In genomic region chr7:67435643-67436339, GRCm38 (mm10) we compare ENCODE assay signal across 9 mouse cellular contexts.
DNase-seq lines count a peak whose midpoint lies in the region; ATAC-seq and TF ChIP-seq lines count a peak whose summit lies in the region.
"Had no signal": no experiment of that assay in that cellular context is flagged by ENCODE, and none has a peak within 500 bp of the region (broad histone marks: within the 10 kb centered on the region; RNA-seq: fewer than 3 reads in every experiment).

No protein-coding gene starts in this region.

- DNase-seq in forebrain, embryonic 10.5 days (ENCODE audit: extremely low spot score, low spot score): no peak
- DNase-seq in forebrain, embryonic 11.5 days (ENCODE audit: low spot score): no peak
- DNase-seq in 416B (ENCODE audit: low read depth): peak; percentile 53
- peak; percentile 55 for DNase-seq in lung, adult 2 months
- DNase-seq in testis, postnatal 14 days (ENCODE audit: low spot score): peak; percentile 49
- DNase-seq in right cerebral cortex, adult 2 months (ENCODE audit: low spot score in 2 of 2): no peak
- DNase-seq in thymus, postnatal 4 days: no peak

- H3K4me2 ChIP-seq in forebrain, embryonic 11.5 days (ENCODE audit: low read depth, low read length, severe bottlenecking): no peak overlapping the region
- no peak overlapping the region for H3K4me2 ChIP-seq in heart, embryonic 11.5 days

- no peak for TF ChIP-seq POLR2A in lung, adult 2 months (IDR thresholded peaks at IDR 0.05; ENCODE audit: borderline replicate concordance, extremely low read depth, low read depth, low read length)

- no peak for ATAC-seq in forebrain, embryonic 11.5 days (replicated peaks; ENCODE audit: low FRiP score)
- ATAC-seq in heart, embryonic 11.5 days (replicated peaks; ENCODE audit: insufficient number of reproducible peaks, low FRiP score, low TSS enrichment): 0 out of 2 replicates have a peak, but pooled peaks have one; percentile 57

- WGBS in forebrain, embryonic 10.5 days: 81% methylated on average over 11 of the region's 11 CpGs
- 86% methylated on average over 11 of the region's 11 CpGs for WGBS in forebrain, embryonic 11.5 days
- WGBS in heart, embryonic 11.5 days (ENCODE audit: insufficient replicate concordance): 53% methylated on average over 11 of the region's 11 CpGs
- WGBS in lung, adult 2 months: 27% methylated on average over 11 of the region's 11 CpGs

- H3K4me3 ChIP-seq in forebrain, embryonic 10.5 days: no peak overlapping the region
- H3K4me3 ChIP-seq in forebrain, embryonic 11.5 days (ENCODE audit: low read depth, low read length): no peak overlapping the region
- H3K4me3 ChIP-seq in heart, embryonic 11.5 days (ENCODE audit: low read depth, low read length): no peak overlapping the region
- H3K4me3 ChIP-seq in lung, adult 2 months (replicated peaks; ENCODE audit: extremely low read depth, low read depth, low read length): no peak overlapping the region

- no peak for TF ChIP-seq CTCF in lung, adult 2 months (IDR thresholded peaks at IDR 0.05; ENCODE audit: insufficient read depth, low read length)

- no peaks in the 10 kb centered on the region for H3K27me3 ChIP-seq in forebrain, embryonic 10.5 days (ENCODE audit: poor library complexity, severe bottlenecking)
- H3K27me3 ChIP-seq in forebrain, embryonic 11.5 days (ENCODE audit: control insufficient read depth, insufficient read depth, low read length): no peaks in the 10 kb centered on the region
- no peaks in the 10 kb centered on the region for H3K27me3 ChIP-seq in heart, embryonic 11.5 days (ENCODE audit: control insufficient read depth, insufficient read depth, low read length)
- H3K27me3 ChIP-seq: CH12.LX had no signal

- no peak overlapping the region for H3K9ac ChIP-seq in forebrain, embryonic 11.5 days (ENCODE audit: low read length)
- no peak overlapping the region for H3K9ac ChIP-seq in heart, embryonic 11.5 days (ENCODE audit: low read depth, low read length)

- H3K9me3 ChIP-seq in forebrain, embryonic 10.5 days: no peaks in the 10 kb centered on the region
- no peaks in the 10 kb centered on the region for H3K9me3 ChIP-seq in forebrain, embryonic 11.5 days (ENCODE audit: control insufficient read depth, low read length)
- no peaks in the 10 kb centered on the region for H3K9me3 ChIP-seq in heart, embryonic 11.5 days (replicated peaks; ENCODE audit: control insufficient read depth, low read length)

- H3K27ac ChIP-seq in forebrain, embryonic 10.5 days: peak overlapping the region; percentile 58; the same call in 1 of the 2 replicates
- no peak overlapping the region for H3K27ac ChIP-seq in forebrain, embryonic 11.5 days (ENCODE audit: low read depth, low read length)
- H3K27ac ChIP-seq in heart, embryonic 11.5 days (ENCODE audit: low read depth, low read length): peak overlapping the region; percentile 50

- H3K4me1 ChIP-seq in forebrain, embryonic 10.5 days: peaks cover 7% of the 10 kb centered on the region; the same call in 1 of the 2 replicates
- no peaks in the 10 kb centered on the region for H3K4me1 ChIP-seq in forebrain, embryonic 11.5 days (replicated peaks; ENCODE audit: control insufficient read depth, insufficient read depth, low read length)
- H3K4me1 ChIP-seq in heart, embryonic 11.5 days (ENCODE audit: control insufficient read depth, insufficient read depth, low read length): peaks cover 18% of the 10 kb centered on the region
- H3K4me1 ChIP-seq in lung, adult 2 months (ENCODE audit: control insufficient read depth, insufficient read depth, low read length): peaks cover 4% of the 10 kb centered on the region; the same call in 1 of the 2 replicates

- no peaks in the 10 kb centered on the region for H3K36me3 ChIP-seq in forebrain, embryonic 10.5 days (replicated peaks)
- H3K36me3 ChIP-seq in forebrain, embryonic 11.5 days (ENCODE audit: control insufficient read depth, insufficient read depth, low read length): no peaks in the 10 kb centered on the region
- no peaks in the 10 kb centered on the region for H3K36me3 ChIP-seq in heart, embryonic 11.5 days (ENCODE audit: control insufficient read depth, insufficient read depth, low read length)

Comparison
In these comparisons a context has a peak if more than half of its experiments do, and no peak if none do; other contexts are left out.
1. DNase-seq: peak in 416B (single experiment), lung, adult 2 months (single experiment) and testis, postnatal 14 days (single experiment); none in forebrain, embryonic 10.5 days (single experiment), forebrain, embryonic 11.5 days (single experiment), right cerebral cortex, adult 2 months (0 of 2) and thymus, postnatal 4 days (single experiment).